ENCODE assay signal across 10 mouse cellular contexts in genomic region chr12:70794543-70795388, GRCm38 (mm10). TPM values are rescaled to one million over a fixed set of nuclear protein-coding genes. Genes with fewer than 3 reads are reported as not detected.
DNase-seq lines count a peak whose midpoint lies in the region; ATAC-seq lines count a peak whose summit lies in the region.
"Had no signal": no experiment of that assay in that cellular context is flagged by ENCODE, and none has a peak within 500 bp of the region (broad histone marks: within the 10 kb centered on the region; RNA-seq: fewer than 3 reads in every experiment).

No protein-coding gene starts in this region.

- 0 out of 2 replicates have a peak overlapping the region, but pooled peaks have one; percentile 16 for H3K4me2 ChIP-seq in heart, embryonic 13.5 days
- no peak overlapping the region for H3K4me2 ChIP-seq in lung, embryonic 15.5 days
- H3K4me2 ChIP-seq in intestine, embryonic 16.5 days (ENCODE audit: low read depth, low read length): no peak overlapping the region
- H3K4me2 ChIP-seq: stomach, embryonic 15.5 days had no signal

- ATAC-seq in heart, embryonic 13.5 days (ENCODE audit: extremely low read depth, insufficient number of reproducible peaks, low FRiP score, low TSS enrichment): no peak
- peak; percentile 47; the same call in 1 of the 2 replicates for ATAC-seq in lung, embryonic 15.5 days (ENCODE audit: borderline replicate concordance, extremely low read depth, low FRiP score, low TSS enrichment)
- ATAC-seq in intestine, embryonic 16.5 days: no peak
- ATAC-seq in inflammation-experienced regulatory T-cells, adult 6 months: no peak

- H3K36me3 ChIP-seq in heart, embryonic 13.5 days: no peaks in the 10 kb centered on the region
- H3K36me3 ChIP-seq in lung, embryonic 15.5 days: no peaks in the 10 kb centered on the region
- H3K36me3 ChIP-seq in intestine, embryonic 16.5 days (ENCODE audit: control insufficient read depth, insufficient read depth, low read length): no peaks in the 10 kb centered on the region
- H3K36me3 ChIP-seq: stomach, embryonic 15.5 days had no signal

- 48% methylated on average over 16 of the region's 16 CpGs for WGBS in heart, embryonic 13.5 days
- 32% methylated on average over 16 of the region's 16 CpGs for WGBS in lung, embryonic 15.5 days
- 42% methylated on average over 16 of the region's 16 CpGs for WGBS in intestine, embryonic 16.5 days

- no peak overlapping the region for H3K9ac ChIP-seq in heart, embryonic 13.5 days
- H3K9ac ChIP-seq in lung, embryonic 15.5 days: no peak overlapping the region
- no peak overlapping the region for H3K9ac ChIP-seq in intestine, embryonic 16.5 days (ENCODE audit: low read depth, low read length)
- H3K9ac ChIP-seq: liver, embryonic 14.5 days; stomach, embryonic 15.5 days had no signal

- H3K27ac ChIP-seq in heart, embryonic 13.5 days (replicated peaks): peak overlapping the region; percentile 65
- H3K27ac ChIP-seq in lung, embryonic 15.5 days: peak overlapping the region; percentile 66
- H3K27ac ChIP-seq in intestine, embryonic 16.5 days (ENCODE audit: low read length): no peak overlapping the region
- H3K27ac ChIP-seq: liver, embryonic 14.5 days; stomach, embryonic 15.5 days had no signal

- H3K27me3 ChIP-seq in heart, embryonic 13.5 days (replicated peaks): no peaks in the 10 kb centered on the region
- H3K27me3 ChIP-seq in lung, embryonic 15.5 days: no peaks in the 10 kb centered on the region
- no peaks in the 10 kb centered on the region for H3K27me3 ChIP-seq in intestine, embryonic 16.5 days (replicated peaks; ENCODE audit: control insufficient read depth, insufficient read depth, low read length)
- H3K27me3 ChIP-seq: stomach, embryonic 15.5 days had no signal

- no peak overlapping the region for H3K4me3 ChIP-seq in heart, embryonic 13.5 days
- H3K4me3 ChIP-seq in lung, embryonic 15.5 days: no peak overlapping the region
- H3K4me3 ChIP-seq in intestine, embryonic 16.5 days (ENCODE audit: low read length): no peak overlapping the region
- H3K4me3 ChIP-seq: stomach, embryonic 15.5 days had no signal

- no peak for DNase-seq in heart, postnatal 4 days
- DNase-seq in 3T3-L1 (ENCODE audit: low read depth, low spot score): peak; percentile 95
- peak; percentile 54 for DNase-seq in embryo, embryonic 10.5 days (ENCODE audit: low spot score)
- no peak for DNase-seq in yolk sac, embryonic 10.5 days (ENCODE audit: low spot score)

- H3K9me3 ChIP-seq in heart, embryonic 13.5 days: no peaks in the 10 kb centered on the region
- H3K9me3 ChIP-seq in lung, embryonic 15.5 days: no peaks in the 10 kb centered on the region
- no peaks in the 10 kb centered on the region for H3K9me3 ChIP-seq in intestine, embryonic 16.5 days (ENCODE audit: control insufficient read depth, low read length)
- H3K9me3 ChIP-seq: stomach, embryonic 15.5 days had no signal

- H3K4me1 ChIP-seq in heart, embryonic 13.5 days: peaks cover 34% of the 10 kb centered on the region
- peaks cover 23% of the 10 kb centered on the region for H3K4me1 ChIP-seq in lung, embryonic 15.5 days
- peaks cover 10% of the 10 kb centered on the region for H3K4me1 ChIP-seq in intestine, embryonic 16.5 days (ENCODE audit: control insufficient read depth, insufficient read depth, low read length)

RNA-seq across cellular contexts. Expression of gene Frmd6, which starts 30.5 kb away (rescaled TPM):
- 21.7 and 21.8 TPM in 2 replicates for polyA plus RNA-seq in heart, embryonic 13.5 days (2015; fragmentation: Nextera tagmentation; extraction: Ambion mirVana)
- total RNA-seq in heart, postnatal 4 days (2021): 10 to 100 TPM; 40.0 to 42.1 TPM
- 33.5 and 34.9 TPM in 2 replicates for polyA plus RNA-seq in lung, embryonic 15.5 days (2015; fragmentation: Nextera tagmentation; extraction: Ambion mirVana)
- 11.1 and 11.2 TPM in 2 replicates for polyA plus RNA-seq in intestine, embryonic 16.5 days (2015; fragmentation: Nextera tagmentation; extraction: Ambion mirVana)
- polyA plus RNA-seq in inflammation-experienced regulatory T-cells, adult 6 months (2017; shearing (Covaris generic)): 10 to 100 TPM in 2 of 3 experiments, 1 to 10 TPM in 1; 9.1 to 17.7 (median 13.8) TPM

Comparison
In these comparisons a context has a peak if more than half of its experiments do, and no peak if none do; other contexts are left out.
1. DNase-seq: peak in 3T3-L1 (single experiment) and embryo, embryonic 10.5 days (single experiment); none in heart, postnatal 4 days (single experiment) and yolk sac, embryonic 10.5 days (single experiment).